Mouse (Mus musculus) kidney, embryonic 14.5 days (tissue): Measurements from ENCODE around the gene Psmd13. TPM values are rescaled to one million over a fixed set of nuclear protein-coding genes. Genes with fewer than 3 reads are reported as not detected.

Experiments used
- ATAC-seq: fragments of 200-750 bp; cut with Nextera tagmentation; 2 replicates; pipeline ENCODE4 v1.8.0; 2017; ENCODE audit warnings: moderate number of reproducible peaks, mild to moderate bottlenecking, moderate TSS enrichment, moderate library complexity; ENCODE audit not compliant: low FRiP score, low TSS enrichment
- H3K27ac ChIP-seq: fragments of 300-500 bp; sonication (generic); 2 replicates; pipeline ENCODE4 v1.5.1; 2014; ENCODE audit warnings: low read depth, mild to moderate bottlenecking, low read length, moderate library complexity, mixed read lengths
- H3K27me3 ChIP-seq: fragments of 300-500 bp; sonication (generic); 2 replicates; pipeline ENCODE4 v1.6.1; 2014; ENCODE audit warnings: mild to moderate bottlenecking, low read length; ENCODE audit not compliant: control insufficient read depth, insufficient read depth
- H3K36me3 ChIP-seq: fragments of 300-500 bp; sonication (generic); 2 replicates; pipeline ENCODE4 v1.6.1; 2014; ENCODE audit warnings: low read length, mixed read lengths; ENCODE audit not compliant: control insufficient read depth, insufficient read depth
- H3K4me1 ChIP-seq: fragments of 300-500 bp; sonication (generic); 2 replicates; pipeline ENCODE4 v1.6.1; 2014; ENCODE audit warnings: low read length, mixed read lengths; ENCODE audit not compliant: control insufficient read depth, insufficient read depth
- H3K4me2 ChIP-seq: fragments of 300-500 bp; sonication (generic); replicated peaks from 2 replicates; pipeline ENCODE4 v1.6.1; 2014; ENCODE audit warnings: low read depth, mild to moderate bottlenecking, low read length
- H3K4me3 ChIP-seq: fragments of 300-500 bp; sonication (generic); 2 replicates; pipeline ENCODE4 v1.5.1; 2014; ENCODE audit warnings: mild to moderate bottlenecking, low read length
- H3K9ac ChIP-seq: fragments of 300-500 bp; sonication (generic); 2 replicates; pipeline ENCODE4 v1.6.1; 2014; ENCODE audit warnings: low read depth, mild to moderate bottlenecking, low read length, moderate library complexity
- H3K9me3 ChIP-seq: fragments of 300-500 bp; sonication (generic); 2 replicates; pipeline ENCODE4 v1.6.1; 2016; ENCODE audit warnings: low read length; ENCODE audit not compliant: control insufficient read depth
- WGBS: fragments of 180-500 bp; shearing (Covaris S2); extraction: QIAGEN DNeasy Blood & Tissue Kit; methylation state at CpG from one replicate; pipeline ENCODE4 v1.1.7; 2014; 5-methylcytosine and 5-hydroxymethylcytosine counted together
- polyA plus RNA-seq: library from polyadenylated mRNA; unstranded; fragments of >200 nt; fragmentation: Nextera tagmentation; extraction: Ambion mirVana; gene quantifications from 2 replicates; pipeline ENCODE4 v1.2.1, GENCODE M21; 2014

Psmd13 gene
- polyA plus RNA-seq, 1 experiment from 2014 or later, result 148 TPM

DNA sequence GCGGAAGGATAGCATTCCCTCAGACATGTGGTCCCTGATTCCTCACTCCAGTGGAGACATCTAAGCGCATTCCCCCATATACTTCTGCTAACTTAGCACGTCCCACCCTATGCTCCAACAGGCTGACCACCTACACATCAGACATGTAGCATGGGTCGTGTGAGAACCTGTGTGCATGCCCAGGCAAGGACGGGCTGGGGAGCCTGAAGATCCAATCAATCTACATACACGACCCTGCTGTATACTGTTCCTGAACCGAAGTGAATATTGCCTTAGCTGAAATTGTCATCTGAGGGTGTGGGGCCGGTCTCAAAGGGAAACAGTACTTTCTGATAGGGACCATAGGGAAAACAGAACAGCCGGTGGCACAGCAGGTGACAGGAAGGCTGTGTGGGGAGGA lies 26.6 kb upstream of the Psmd13 start:
- H3K27ac ChIP-seq, result no peak overlapping the region
- H3K4me1 ChIP-seq, result peaks cover 15% of the 10 kb centered on the region
- no peaks in the 10 kb centered on the region for H3K9me3 ChIP-seq
- WGBS, result 77% methylated on average over 9 of the region's 9 CpGs
- H3K27me3 ChIP-seq, result no peaks in the 10 kb centered on the region
- H3K36me3 ChIP-seq, result peaks cover 43% of the 10 kb centered on the region
- H3K4me2 ChIP-seq, result peak overlapping the region; percentile 88
- H3K4me3 ChIP-seq, result peak overlapping the region; percentile 52
- H3K9ac ChIP-seq, result peak overlapping the region; percentile 92
- ATAC-seq, result no peak

DNA sequence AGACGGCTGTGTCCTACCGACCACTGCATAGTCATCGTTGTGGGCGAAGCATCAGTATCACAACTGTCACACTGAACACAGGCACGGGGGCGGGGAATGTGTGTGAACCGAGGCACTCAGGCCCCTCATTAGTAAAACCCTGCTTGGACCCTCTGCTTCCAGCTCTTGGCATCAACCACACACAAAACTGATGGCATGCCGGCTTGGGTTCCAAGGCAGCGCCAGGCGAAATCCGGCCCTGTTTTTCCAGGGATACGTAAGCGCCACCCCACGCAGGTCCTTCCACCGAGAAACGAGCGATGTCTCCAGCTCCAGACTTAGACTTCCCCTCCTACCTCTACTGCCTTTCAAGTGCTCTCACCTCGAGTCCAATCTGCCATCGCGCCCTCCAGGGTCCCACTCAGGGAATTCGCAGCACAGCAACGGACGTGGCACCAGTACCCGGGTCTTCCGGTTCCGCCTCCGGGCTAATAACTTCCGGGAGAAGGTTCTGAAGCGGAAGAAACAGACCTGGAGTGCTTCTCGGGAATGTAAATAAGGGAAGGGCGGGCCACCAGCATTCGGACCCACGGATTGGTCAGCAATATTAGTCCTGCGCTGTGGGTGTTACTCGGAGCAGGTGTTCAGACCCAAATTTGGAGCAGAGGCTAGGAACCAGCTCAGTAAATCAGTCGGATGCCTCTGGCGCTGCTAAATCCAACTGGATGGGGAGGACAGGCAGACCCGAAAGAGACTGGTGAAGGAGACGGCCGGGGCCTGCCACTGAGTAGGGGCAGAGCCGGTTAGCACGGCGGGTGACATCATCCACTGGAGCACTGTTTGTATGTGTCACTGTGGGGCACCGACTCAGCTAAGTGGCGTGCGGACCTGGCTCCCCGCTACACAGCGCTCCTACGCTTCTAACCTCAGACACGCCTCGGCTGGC lies 25.6 kb upstream of the Psmd13 start, which contains the start of gene Gm45785:
Gm45785 (minus strand) TSS at position 472 of the 925 bp plus-strand sequence.
- Histone ChIP-seq H3K36me3 (peaks cover 52% of the 10 kb centered on the region), H3K4me1 (peaks cover 15% of the 10 kb centered on the region), H3K27ac (peak within 1 kb of the TSS; percentile 75), H3K9me3 (no peaks in the 10 kb centered on the region), H3K9ac (peak within 1 kb of the TSS; percentile 92), H3K4me3 (peak within 1 kb of the TSS; percentile 52), H3K27me3 (no peaks in the 10 kb centered on the region), H3K4me2 (peak within 1 kb of the TSS; percentile 88)
- WGBS, result under 1% methylated on average over 51 of the region's 51 CpGs
- ATAC-seq, result peak; percentile 82

DNA sequence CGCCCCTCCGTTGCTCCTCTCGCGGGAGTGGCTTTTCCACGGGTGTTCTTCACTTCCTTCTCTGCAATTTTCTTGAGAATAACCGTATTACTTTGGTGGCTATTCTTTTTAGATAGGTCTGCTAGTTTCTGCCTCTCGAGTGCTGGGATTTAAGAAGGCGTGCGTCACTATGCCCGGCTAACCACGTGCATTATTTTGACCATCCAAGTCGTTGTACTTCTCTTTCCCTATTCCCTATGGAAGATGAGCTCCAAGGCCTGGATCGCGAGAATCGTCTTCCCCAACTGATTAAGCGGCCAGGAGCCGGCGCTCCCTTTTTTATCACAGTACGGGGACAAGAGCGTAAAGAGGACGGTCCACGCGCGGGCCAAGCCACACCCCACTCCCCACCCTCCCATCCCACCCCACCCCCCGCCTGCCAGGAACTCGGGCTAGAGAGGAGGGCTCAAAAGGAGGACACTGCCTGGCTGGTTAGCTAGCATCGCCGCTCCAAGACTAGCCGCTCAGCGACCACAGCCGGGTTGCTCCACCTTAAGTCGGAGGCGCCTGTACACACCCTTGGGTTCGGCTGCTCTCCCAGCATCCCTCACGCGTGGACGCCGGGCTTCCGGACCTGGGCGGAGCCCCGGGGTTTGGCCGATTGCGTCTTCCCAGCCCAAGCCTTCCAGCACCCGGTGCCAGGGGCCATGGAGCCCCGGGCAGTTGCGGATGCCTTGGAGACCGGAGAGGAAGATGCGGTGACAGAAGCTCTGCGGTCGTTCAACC lies 24.8 kb upstream of the Psmd13 start, which contains the start of gene Ric8a:
Ric8a (plus strand) TSS at position 173 of the 765 bp plus-strand sequence.
- no peaks in the 10 kb centered on the region for H3K27me3 ChIP-seq
- H3K27ac ChIP-seq, result peak within 1 kb of the TSS; percentile 75
- peak within 1 kb of the TSS; percentile 52 for H3K4me3 ChIP-seq
- H3K36me3 ChIP-seq, result peaks cover 55% of the 10 kb centered on the region
- ATAC-seq, result peak; percentile 84
- no peaks in the 10 kb centered on the region for H3K9me3 ChIP-seq
- H3K4me2 ChIP-seq, result peak within 1 kb of the TSS; percentile 88
- under 1% methylated on average over 49 of the region's 50 CpGs for WGBS
- H3K9ac ChIP-seq, result peak within 1 kb of the TSS; percentile 92
- H3K4me1 ChIP-seq, result peaks cover 15% of the 10 kb centered on the region

DNA sequence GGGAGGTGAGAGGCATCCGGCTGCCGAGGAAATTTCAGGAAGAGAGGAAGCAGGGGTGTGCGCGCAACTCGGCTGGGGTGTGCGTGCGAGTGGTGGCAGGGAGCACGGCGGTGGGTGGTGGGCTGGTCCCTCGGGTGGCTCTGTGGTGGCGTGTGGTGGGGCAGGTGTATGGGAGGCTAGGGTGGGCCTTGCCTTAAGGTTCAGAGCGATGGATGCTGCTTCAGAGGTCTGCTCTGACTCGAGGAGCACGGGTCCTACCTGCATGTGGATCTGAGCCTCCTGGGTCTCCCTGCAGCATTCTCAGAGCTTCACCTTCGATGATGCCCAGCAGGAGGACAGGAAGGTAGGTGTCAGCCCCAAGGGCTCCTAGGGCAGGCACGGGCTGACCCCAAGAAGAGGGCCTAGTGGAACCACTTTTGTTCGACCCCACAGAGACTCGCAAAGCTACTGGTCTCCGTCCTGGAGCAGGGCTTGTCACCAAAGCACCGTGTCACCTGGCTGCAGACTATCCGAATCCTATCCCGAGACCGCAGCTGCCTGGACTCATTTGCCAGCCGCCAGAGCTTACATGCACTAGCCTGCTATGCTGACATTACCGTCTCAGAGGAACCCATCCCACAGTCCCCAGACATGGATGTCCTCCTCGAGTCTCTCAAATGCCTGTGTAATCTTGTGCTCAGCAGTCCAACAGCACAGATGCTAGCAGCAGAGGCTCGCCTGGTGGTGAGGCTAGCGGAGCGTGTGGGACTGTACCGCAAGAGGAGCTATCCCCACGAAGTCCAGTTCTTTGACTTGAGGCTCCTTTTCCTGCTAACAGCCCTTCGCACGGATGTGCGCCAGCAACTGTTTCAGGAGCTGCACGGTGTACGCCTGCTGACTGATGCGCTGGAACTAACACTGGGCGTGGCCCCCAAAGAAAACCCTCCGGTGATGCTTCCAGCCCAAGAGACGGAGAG lies 23.9 kb upstream of the Psmd13 start, which contains the start of gene Bet1l:
Bet1l (minus strand) TSS at position 28 of the 956 bp plus-strand sequence.
- WGBS, result 36% methylated on average over 40 of the region's 40 CpGs
- peak; percentile 32 for ATAC-seq
- Histone ChIP-seq H3K4me1 (peaks cover 15% of the 10 kb centered on the region), H3K27me3 (no peaks in the 10 kb centered on the region), H3K27ac (peak within 1 kb of the TSS; percentile 75), H3K9me3 (no peaks in the 10 kb centered on the region), H3K9ac (peak within 1 kb of the TSS; percentile 92), H3K36me3 (peaks cover 55% of the 10 kb centered on the region), H3K4me3 (peak within 1 kb of the TSS; percentile 52), H3K4me2 (peak within 1 kb of the TSS; percentile 88)

DNA sequence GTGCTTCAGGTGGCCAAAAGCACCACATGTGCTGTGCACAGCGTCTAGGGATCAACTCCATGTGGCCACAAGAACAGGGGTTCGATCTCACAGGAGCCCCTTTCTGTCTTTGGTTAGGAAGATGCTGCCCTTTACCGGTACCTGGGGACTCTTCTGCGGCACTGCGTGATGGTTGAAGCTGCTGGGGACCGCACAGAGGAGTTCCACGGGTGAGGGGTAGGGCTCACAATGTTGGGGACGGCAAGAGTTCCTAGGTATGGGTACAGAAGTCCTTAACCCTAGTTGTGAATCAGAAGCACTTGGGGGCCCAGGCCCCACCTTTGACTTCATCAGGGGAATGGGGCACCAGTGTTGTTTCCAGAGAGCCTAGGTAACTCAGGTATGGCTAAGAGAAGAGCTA lies 23.0 kb upstream of the Psmd13 start:
- 92% methylated on average over 8 of the region's 8 CpGs for WGBS
- Histone ChIP-seq H3K9ac (peak overlapping the region; percentile 34; the same call in 1 of the 2 replicates), H3K27me3 (no peaks in the 10 kb centered on the region), H3K4me1 (peaks cover 15% of the 10 kb centered on the region), H3K4me2 (no peak overlapping the region), H3K27ac (no peak overlapping the region), H3K36me3 (peaks cover 55% of the 10 kb centered on the region), H3K4me3 (no peak overlapping the region), H3K9me3 (no peaks in the 10 kb centered on the region)
- no peak for ATAC-seq

DNA sequence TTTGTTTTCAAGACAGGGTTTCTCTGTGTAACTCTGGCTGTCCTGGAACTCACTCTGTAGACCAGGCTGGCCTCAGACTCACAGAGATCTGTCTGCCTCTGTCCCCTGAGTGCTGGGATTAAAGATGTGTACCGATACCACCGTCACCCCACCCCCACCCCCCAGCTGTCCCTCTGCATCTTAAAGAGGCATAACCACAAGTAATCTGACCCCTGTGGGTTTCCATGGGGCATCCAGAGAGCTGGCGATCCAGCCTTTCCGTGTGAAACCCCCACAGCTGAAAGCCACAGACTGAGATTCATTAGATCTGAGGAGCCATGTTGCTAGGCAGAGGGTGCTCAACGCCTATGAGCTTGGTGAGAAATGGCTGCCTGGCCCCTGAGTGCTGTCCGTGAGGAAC lies 21.8 kb upstream of the Psmd13 start:
- peaks cover 49% of the 10 kb centered on the region for H3K36me3 ChIP-seq
- no peaks in the 10 kb centered on the region for H3K27me3 ChIP-seq
- no peaks in the 10 kb centered on the region for H3K9me3 ChIP-seq
- no peak overlapping the region for H3K4me2 ChIP-seq
- no peak overlapping the region for H3K9ac ChIP-seq
- H3K4me1 ChIP-seq, result peaks cover 13% of the 10 kb centered on the region
- H3K27ac ChIP-seq, result no peak overlapping the region
- H3K4me3 ChIP-seq, result no peak overlapping the region
- no peak for ATAC-seq
- 77% methylated on average over 6 of the region's 6 CpGs for WGBS

DNA sequence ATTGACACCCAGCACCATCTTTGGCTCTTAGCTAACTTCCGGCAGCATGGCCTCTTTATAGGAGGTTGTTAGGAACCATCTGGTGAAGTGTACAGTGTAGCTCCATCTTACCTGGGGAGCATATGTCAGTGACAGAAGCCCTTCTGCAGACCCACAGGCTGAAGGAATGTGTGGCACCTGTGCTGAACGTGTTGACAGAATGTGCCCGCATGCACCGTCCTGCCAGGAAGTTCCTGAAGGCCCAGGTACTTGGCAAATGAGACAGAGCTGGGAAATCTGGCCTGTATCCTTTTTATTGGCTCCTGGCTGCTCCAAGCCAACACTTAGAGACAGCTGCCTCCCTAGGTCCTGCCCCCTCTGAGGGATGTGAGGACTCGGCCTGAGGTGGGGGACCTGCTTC lies 21.0 kb upstream of the Psmd13 start:
- ATAC-seq, result no peak
- Histone ChIP-seq H3K36me3 (peaks cover 49% of the 10 kb centered on the region), H3K9ac (no peak overlapping the region), H3K9me3 (no peaks in the 10 kb centered on the region), H3K27me3 (no peaks in the 10 kb centered on the region), H3K4me1 (peaks cover 8% of the 10 kb centered on the region), H3K4me2 (no peak overlapping the region), H3K27ac (no peak overlapping the region), H3K4me3 (no peak overlapping the region)
- WGBS, result 86% methylated on average over 5 of the region's 5 CpGs

DNA sequence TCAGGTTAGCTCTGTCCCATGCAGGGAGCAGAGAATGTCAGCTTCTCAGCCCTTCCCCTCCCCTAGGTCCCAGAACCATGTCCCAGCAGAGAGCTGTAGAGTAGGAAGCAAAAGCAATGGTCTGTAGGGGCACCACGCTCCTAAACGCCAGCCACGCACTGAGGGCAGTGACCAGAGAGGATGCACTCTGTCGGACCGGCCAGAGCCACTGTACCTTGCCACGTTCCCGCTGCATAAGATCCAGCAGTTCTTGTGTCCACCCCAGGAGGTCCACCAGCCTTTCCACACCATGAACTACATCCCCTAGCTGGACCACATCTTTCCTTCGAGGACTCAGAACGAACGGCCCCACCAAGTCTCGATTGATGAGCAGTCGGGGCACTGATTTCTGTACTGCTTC lies 17.0 kb upstream of the Psmd13 start:
- WGBS, result 89% methylated on average over 12 of the region's 12 CpGs
- Histone ChIP-seq H3K9ac (no peak overlapping the region), H3K4me2 (no peak overlapping the region), H3K36me3 (peaks cover 45% of the 10 kb centered on the region), H3K27ac (no peak overlapping the region), H3K27me3 (no peaks in the 10 kb centered on the region), H3K4me1 (no peaks in the 10 kb centered on the region), H3K9me3 (no peaks in the 10 kb centered on the region), H3K4me3 (no peak overlapping the region)
- ATAC-seq, result no peak
